Mouse (Mus musculus) heart, embryonic 12.5 days (tissue): Measurements from ENCODE around the gene Slc27a5. TPM values are rescaled to one million over a fixed set of nuclear protein-coding genes. Genes with fewer than 3 reads are reported as not detected.

Source experiments
- ATAC-seq: fragments of 200-750 bp; cut with Nextera tagmentation; 2 replicates; pipeline ENCODE4 v1.8.0; 2017; ENCODE audit warnings: moderate TSS enrichment, moderate library complexity; ENCODE audit not compliant: insufficient number of reproducible peaks, low FRiP score
- H3K27ac ChIP-seq: fragments of 300-500 bp; sonication (generic); 2 replicates; pipeline ENCODE4 v1.5.1; 2016; ENCODE audit warnings: mild to moderate bottlenecking, moderate library complexity; ENCODE audit not compliant: poor library complexity, severe bottlenecking
- H3K27me3 ChIP-seq: fragments of 300-500 bp; sonication (generic); replicated peaks from 2 replicates; pipeline ENCODE4 v1.6.1; 2016; ENCODE audit warnings: mild to moderate bottlenecking, moderate library complexity
- H3K36me3 ChIP-seq: fragments of 300-500 bp; sonication (generic); 2 replicates; pipeline ENCODE4 v1.6.1; 2016; ENCODE audit warnings: mild to moderate bottlenecking, moderate library complexity
- H3K4me1 ChIP-seq: fragments of 300-500 bp; sonication (generic); replicated peaks from 2 replicates; pipeline ENCODE4 v1.6.1; 2016; ENCODE audit warnings: mild to moderate bottlenecking
- H3K4me2 ChIP-seq: fragments of 300-500 bp; sonication (generic); 2 replicates; pipeline ENCODE4 v1.6.1; 2016; ENCODE audit warnings: mild to moderate bottlenecking, moderate library complexity
- H3K4me3 ChIP-seq: fragments of 300-500 bp; sonication (generic); 2 replicates; pipeline ENCODE4 v1.5.1; 2016; ENCODE audit warnings: mild to moderate bottlenecking
- H3K9ac ChIP-seq: fragments of 300-500 bp; sonication (generic); 2 replicates; pipeline ENCODE4 v1.6.1; 2016; ENCODE audit warnings: mild to moderate bottlenecking, moderate library complexity
- H3K9me3 ChIP-seq: fragments of 300-500 bp; sonication (generic); replicated peaks from 2 replicates; pipeline ENCODE4 v1.6.1; 2016; ENCODE audit warnings: mild to moderate bottlenecking, moderate library complexity
- WGBS: fragments of 180-500 bp; shearing (Covaris S2); methylation state at CpG from one replicate; pipeline ENCODE4 v1.1.7; 2016; 5-methylcytosine and 5-hydroxymethylcytosine counted together
- polyA plus RNA-seq: library from polyadenylated mRNA; unstranded; fragments of >200 nt; fragmentation: Nextera tagmentation; extraction: Ambion mirVana; gene quantifications from 2 replicates; pipeline ENCODE4 v1.2.1, GENCODE M21; 2016

The Slc27a5 gene
- 0.22 TPM in 1 of 2 replicates, not detected in the other for polyA plus RNA-seq

DNA sequence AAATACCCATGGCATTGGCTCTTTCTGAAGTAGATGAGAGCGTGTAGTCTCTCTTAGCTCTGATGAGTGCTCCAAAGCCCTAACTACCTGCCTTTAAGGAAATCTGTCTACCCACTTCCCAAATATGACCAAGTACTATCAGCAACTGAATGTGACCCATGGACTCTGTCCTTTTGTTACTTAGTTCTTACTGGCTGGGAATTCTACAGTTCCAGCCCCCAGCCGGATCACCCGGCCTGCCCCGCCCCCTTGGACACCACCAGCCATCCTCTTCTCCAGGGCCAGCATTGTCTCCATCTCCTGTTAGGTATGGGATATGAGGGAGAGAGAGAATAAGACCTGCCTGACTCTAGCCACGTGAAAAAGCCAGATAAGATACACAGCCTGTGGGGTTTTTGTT lies at the start of gene Slc27a5:
Slc27a5 (minus strand) TSS at position 140 of the 400 bp plus-strand sequence.
- H3K36me3 ChIP-seq = no peaks in the 10 kb centered on the region
- H3K27me3 ChIP-seq = no peaks in the 10 kb centered on the region
- H3K4me2 ChIP-seq = no peak within 1 kb of the TSS
- no peak within 1 kb of the TSS for H3K9ac ChIP-seq
- WGBS = 71% methylated on average over 5 of the region's 5 CpGs
- no peaks in the 10 kb centered on the region for H3K4me1 ChIP-seq
- no peak for ATAC-seq
- no peak within 1 kb of the TSS for H3K4me3 ChIP-seq
- H3K27ac ChIP-seq = no peak within 1 kb of the TSS
- H3K9me3 ChIP-seq = no peaks in the 10 kb centered on the region

DNA sequence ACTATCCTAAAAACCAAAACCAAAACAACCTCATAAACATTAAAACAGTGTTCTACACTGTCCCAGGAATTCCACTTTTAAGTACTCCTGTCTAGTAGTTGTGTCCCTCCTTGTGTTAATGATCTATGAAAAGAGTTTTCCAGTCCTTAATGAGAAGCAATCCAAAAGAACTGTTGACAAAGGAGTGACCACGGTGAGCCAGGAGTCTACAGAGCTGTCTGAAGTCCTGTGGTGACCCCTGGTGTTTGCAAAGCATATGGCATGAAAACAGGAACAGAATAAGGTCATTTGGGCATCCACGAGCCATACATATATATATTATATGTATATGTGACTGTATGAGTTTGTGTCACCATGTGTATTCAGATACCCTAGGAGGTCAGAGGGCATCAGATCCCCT lies 48.1 kb upstream of the Slc27a5 start:
- Histone ChIP-seq H3K9ac (no peak overlapping the region), H3K4me2 (no peak overlapping the region), H3K27me3 (peaks cover 45% of the 10 kb centered on the region), H3K4me3 (no peak overlapping the region), H3K27ac (no peak overlapping the region), H3K9me3 (peaks cover 10% of the 10 kb centered on the region), H3K36me3 (no peaks in the 10 kb centered on the region), H3K4me1 (peaks cover 15% of the 10 kb centered on the region)
- 7% methylated on average over 2 of the region's 2 CpGs for WGBS
- ATAC-seq = peak; percentile 70

DNA sequence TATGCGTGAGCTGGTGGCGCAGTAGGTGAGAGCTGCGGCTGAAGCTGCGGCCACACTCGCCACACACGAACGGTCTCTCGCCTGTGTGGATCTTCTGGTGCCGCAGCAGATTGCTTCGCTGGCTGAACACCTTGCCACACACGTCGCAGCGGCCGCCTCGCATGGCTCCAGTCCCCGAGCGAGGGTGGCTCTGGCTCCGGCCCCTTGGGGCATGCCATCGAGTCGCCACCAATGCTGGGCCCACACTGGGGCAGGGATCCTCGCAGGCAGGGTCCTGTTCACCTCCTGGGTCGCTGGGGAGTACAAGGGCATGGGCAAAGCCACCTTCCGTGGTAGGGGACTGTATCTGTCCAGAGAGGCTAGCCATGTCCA lies 46.2 kb upstream of the Slc27a5 start:
- Histone ChIP-seq H3K4me2 (peak overlapping the region; percentile 80), H3K36me3 (no peaks in the 10 kb centered on the region), H3K9ac (peak overlapping the region; percentile 67), H3K27me3 (peaks cover 45% of the 10 kb centered on the region), H3K9me3 (peaks cover 10% of the 10 kb centered on the region), H3K4me1 (peaks cover 17% of the 10 kb centered on the region), H3K4me3 (peak overlapping the region; percentile 49), H3K27ac (no peak overlapping the region)
- 2% methylated on average over 23 of the region's 23 CpGs for WGBS
- ATAC-seq = no peak

DNA sequence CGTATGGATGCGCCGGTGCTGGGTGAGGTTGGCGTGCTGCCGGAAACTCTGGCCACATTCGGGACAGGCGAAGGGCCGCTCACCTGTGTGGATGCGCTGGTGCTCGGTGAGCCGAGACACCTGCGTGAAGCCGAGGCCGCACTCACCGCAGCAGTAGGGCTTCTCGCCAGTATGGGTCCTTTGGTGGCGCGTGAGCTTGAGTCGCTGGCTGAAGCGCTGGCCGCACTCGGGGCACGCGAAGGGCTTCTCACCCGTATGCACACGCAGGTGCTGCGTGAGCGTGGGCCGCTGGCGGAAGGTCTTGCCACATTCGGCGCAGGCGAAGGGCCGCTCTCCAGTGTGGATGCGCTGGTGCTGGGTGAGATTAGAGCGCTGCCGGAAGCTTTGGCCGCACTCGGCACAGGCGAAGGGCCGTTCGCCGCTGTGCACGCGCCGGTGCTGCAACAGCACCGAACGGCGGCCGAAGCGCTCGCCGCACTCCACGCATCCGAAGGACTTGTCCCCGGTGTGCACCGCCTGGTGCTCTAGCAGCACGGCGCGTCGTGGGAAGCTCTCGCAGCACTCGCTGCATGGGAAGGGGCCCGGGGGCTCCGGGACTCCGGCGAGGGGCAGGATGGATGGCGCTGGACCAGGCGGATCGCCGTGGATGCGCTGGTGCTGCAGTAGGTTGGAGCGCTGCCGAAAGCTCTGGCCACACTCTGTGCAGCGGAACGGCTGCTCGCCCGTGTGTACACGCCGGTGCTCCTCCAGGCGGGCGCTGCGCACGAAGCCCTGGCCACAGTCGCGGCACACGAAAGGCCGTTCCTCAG lies 45.7 kb upstream of the Slc27a5 start:
- Histone ChIP-seq H3K9me3 (peaks cover 10% of the 10 kb centered on the region), H3K4me1 (peaks cover 23% of the 10 kb centered on the region), H3K4me3 (peak overlapping the region; percentile 49), H3K27ac (no peak overlapping the region), H3K4me2 (peak overlapping the region; percentile 80), H3K36me3 (no peaks in the 10 kb centered on the region), H3K27me3 (peaks cover 45% of the 10 kb centered on the region), H3K9ac (peak overlapping the region; percentile 67)
- peak; percentile 18; the same call in 1 of the 2 replicates for ATAC-seq
- 4% methylated on average over 88 of the region's 88 CpGs for WGBS

DNA sequence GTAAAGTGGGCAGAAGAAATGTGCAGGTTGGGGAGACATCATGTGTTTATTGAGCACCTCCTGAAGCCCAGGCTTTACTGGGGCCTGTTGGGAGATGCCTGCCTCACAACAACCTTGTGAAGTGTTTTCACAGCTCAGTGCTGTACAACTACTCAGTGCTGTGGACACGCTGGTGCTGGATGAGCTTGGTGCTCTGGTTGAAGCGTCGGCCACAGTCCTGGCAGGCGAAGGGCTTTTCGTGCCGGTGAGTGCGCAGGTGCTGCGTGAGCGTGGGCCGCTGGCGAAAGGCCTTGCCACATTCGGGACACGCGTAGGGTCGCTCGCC lies 45.1 kb upstream of the Slc27a5 start:
- ATAC-seq = no peak
- WGBS = 40% methylated on average over 16 of the region's 16 CpGs
- no peaks in the 10 kb centered on the region for H3K36me3 ChIP-seq
- H3K4me2 ChIP-seq = peak overlapping the region; percentile 80
- H3K9me3 ChIP-seq = peaks cover 10% of the 10 kb centered on the region
- H3K27ac ChIP-seq = no peak overlapping the region
- H3K27me3 ChIP-seq = peaks cover 45% of the 10 kb centered on the region
- peak overlapping the region; percentile 49 for H3K4me3 ChIP-seq
- H3K4me1 ChIP-seq = peaks cover 24% of the 10 kb centered on the region
- H3K9ac ChIP-seq = no peak overlapping the region; the same call in 1 of the 2 replicates

DNA sequence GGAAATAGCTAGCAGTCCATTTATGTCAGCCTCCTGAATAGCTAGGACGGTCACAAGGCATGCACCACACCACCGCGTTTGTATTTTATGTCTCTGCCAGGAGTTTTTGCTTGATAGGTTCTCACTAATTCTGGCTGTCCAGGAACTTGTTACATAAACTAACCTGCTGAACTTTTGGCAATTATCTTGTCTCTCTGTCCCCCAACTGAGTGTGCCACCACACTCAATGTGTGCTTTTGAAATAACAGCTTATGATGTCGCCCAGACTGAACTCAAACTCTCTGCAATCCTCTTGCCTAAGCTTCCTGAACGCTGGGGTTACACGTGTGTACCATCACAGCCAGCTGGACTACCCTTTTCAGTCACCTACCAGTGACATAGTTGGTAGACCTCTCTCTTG lies 44.5 kb upstream of the Slc27a5 start:
- Histone ChIP-seq H3K27me3 (peaks cover 45% of the 10 kb centered on the region), H3K4me3 (no peak overlapping the region), H3K36me3 (no peaks in the 10 kb centered on the region), H3K9me3 (peaks cover 10% of the 10 kb centered on the region), H3K4me2 (no peak overlapping the region), H3K4me1 (peaks cover 24% of the 10 kb centered on the region), H3K9ac (no peak overlapping the region), H3K27ac (no peak overlapping the region)
- ATAC-seq = no peak
- 70% methylated on average over 6 of the region's 6 CpGs for WGBS

DNA sequence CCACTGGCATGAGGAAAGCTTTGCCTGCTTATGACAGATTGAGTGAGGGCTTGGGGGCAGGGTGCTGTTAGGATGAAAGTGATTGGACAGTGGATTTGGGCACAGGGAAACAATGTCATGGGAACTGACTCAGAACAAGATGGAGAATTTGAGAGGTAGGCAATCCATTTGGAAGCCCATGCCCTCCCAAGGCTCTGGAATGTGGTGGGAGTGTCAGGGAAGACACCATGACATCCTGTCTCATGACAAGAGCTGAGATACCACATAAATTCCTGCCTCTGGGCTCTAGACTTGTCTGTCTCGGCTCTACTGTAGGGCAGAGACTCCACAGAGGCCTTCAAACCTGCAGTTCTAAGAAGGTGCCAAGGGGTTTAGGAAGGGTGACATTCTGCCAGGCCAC lies 43.3 kb upstream of the Slc27a5 start:
- ATAC-seq = no peak
- peaks cover 30% of the 10 kb centered on the region for H3K4me1 ChIP-seq
- H3K9ac ChIP-seq = no peak overlapping the region
- H3K4me3 ChIP-seq = no peak overlapping the region
- H3K27ac ChIP-seq = no peak overlapping the region
- H3K9me3 ChIP-seq = peaks cover 10% of the 10 kb centered on the region
- no peak overlapping the region for H3K4me2 ChIP-seq
- H3K27me3 ChIP-seq = peaks cover 45% of the 10 kb centered on the region
- peaks cover 1% of the 10 kb centered on the region for H3K36me3 ChIP-seq
- 44% methylated on average over 1 of the region's 1 CpGs for WGBS

DNA sequence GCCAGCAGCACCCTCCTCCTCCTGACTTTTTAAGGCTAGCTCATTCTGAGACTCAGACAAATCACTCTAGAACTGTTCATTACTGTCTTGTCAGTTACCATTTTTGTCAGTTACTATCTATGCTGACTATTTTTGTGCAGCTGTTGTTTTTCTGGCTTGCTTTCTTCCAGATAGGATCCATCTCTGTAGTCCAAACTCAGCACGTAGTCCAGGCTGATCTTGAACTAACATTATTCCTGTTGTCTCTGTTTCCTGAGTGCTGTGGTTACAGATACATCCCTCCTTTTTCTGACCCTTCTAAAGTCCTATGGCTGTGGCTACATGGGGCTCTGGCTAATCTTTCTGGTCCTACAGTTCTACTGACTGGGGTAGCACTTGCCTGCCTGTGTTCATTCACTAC lies 41.2 kb upstream of the Slc27a5 start:
- Histone ChIP-seq H3K4me3 (peak overlapping the region; percentile 85), H3K9me3 (peaks cover 10% of the 10 kb centered on the region), H3K4me2 (peak overlapping the region; percentile 91), H3K4me1 (peaks cover 39% of the 10 kb centered on the region), H3K36me3 (peaks cover 15% of the 10 kb centered on the region), H3K27me3 (peaks cover 30% of the 10 kb centered on the region), H3K9ac (peak overlapping the region; percentile 97), H3K27ac (peak overlapping the region; percentile 99; the same call in 1 of the 2 replicates)
- no peak for ATAC-seq
- 65% methylated on average over 1 of the region's 1 CpGs for WGBS

DNA sequence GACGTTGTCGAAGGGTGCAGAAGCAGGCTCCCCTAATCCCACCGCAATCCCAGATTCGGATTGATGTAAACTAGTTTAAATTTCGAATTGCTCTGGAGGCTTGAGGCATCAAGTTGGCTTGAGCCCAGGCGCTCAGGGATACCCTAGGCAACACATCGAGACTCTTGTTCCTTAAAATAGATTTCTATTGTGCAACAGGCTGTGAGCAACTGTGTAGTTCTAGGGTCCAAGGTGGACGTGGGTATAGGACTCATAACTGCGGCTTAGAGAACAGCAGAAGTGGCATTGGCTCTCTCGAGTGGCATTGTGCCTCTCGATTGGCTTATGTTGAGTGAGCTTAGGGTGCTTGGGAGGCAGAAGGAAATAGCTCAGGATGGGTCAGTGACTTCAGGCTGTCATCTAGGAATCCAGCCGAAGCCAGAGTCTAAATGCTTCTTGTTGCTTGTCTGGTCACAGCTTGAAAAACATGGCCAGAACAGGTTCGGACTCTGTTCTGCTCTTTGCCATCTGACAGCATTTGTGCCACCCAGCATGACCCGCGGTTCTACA lies 40.7 kb upstream of the Slc27a5 start:
- ATAC-seq = no peak

DNA sequence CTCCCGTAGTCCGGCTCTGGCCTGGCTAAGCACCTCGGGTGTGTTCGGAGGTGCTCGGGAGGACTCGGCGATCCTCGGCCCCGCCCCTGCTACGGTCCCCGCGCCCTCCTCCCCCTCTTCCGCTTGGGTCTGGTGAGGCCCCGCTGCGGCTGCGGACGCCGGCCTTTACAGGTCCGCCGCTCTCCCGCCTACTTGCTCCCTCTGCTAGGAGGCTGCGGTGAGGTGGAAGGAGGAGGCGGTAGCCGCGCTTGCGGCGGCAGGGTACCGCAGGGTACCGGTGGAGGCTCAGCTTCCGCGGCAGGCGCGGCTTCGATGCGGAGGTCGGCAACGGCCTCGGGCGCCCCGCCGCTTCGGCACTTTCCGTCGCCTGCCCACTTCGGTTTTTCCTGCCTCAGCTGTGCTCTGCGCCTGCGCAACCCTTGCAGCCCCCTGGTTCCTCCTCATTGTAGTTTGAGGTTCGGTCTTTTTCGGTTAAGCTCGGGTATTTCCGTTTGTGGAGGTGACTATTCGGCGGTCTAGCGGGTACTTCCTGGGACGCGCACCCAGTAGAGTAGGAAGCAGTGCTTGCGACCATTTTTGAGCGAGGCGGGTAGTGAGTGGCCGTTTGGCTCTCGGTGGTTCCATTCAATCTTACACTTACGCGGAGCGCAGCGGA lies 40.0 kb upstream of the Slc27a5 start, which contains the start of gene Ube2m:
Ube2m (minus strand) TSS at position 375 of the 655 bp plus-strand sequence.
- peak; percentile 94 for ATAC-seq
- H3K27me3 ChIP-seq = peaks cover 19% of the 10 kb centered on the region
- WGBS = under 1% methylated on average over 61 of the region's 65 CpGs
- peak within 1 kb of the TSS; percentile 85 for H3K4me3 ChIP-seq
- peaks cover 38% of the 10 kb centered on the region for H3K4me1 ChIP-seq
- H3K9ac ChIP-seq = peak within 1 kb of the TSS; percentile 97
- H3K36me3 ChIP-seq = peaks cover 21% of the 10 kb centered on the region
- H3K4me2 ChIP-seq = peak within 1 kb of the TSS; percentile 91
- peak within 1 kb of the TSS; percentile 99 for H3K27ac ChIP-seq
- peaks cover 5% of the 10 kb centered on the region; the same call in 1 of the 2 replicates for H3K9me3 ChIP-seq

More for the DNA sequence above, 40.7 kb upstream of the Slc27a5 start:
- H3K27me3 ChIP-seq = peaks cover 25% of the 10 kb centered on the region
- H3K9me3 ChIP-seq = peaks cover 10% of the 10 kb centered on the region
- peak overlapping the region; percentile 91 for H3K4me2 ChIP-seq
- peaks cover 38% of the 10 kb centered on the region for H3K4me1 ChIP-seq
- 16% methylated on average over 15 of the region's 15 CpGs for WGBS
- peaks cover 15% of the 10 kb centered on the region for H3K36me3 ChIP-seq
- peak overlapping the region; percentile 85 for H3K4me3 ChIP-seq
- peak overlapping the region; percentile 97 for H3K9ac ChIP-seq
- peak overlapping the region; percentile 99 for H3K27ac ChIP-seq

DNA sequence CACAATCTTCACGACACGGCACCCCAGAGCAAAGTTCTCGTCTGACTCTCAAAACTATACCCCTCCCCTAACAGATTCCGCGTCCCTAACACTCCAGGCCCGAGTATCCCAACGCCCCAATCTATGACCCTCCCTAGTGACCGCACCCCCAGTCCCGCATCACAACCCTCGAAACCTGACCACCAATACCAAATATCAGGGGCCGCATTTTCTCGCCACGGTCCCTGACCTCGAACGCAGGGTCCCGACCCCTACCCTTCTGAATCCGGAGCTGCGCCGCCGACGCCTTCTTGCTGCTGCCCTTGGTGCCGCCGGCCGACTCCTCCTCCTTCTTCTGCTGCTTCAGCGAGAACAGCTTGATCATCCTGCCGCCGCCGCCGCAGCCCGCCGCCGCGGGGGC lies 39.4 kb upstream of the Slc27a5 start:
- ATAC-seq = peak; percentile 12; the same call in 1 of the 2 replicates
- Histone ChIP-seq H3K27me3 (peaks cover 12% of the 10 kb centered on the region), H3K4me2 (peak overlapping the region; percentile 91), H3K4me1 (peaks cover 42% of the 10 kb centered on the region), H3K27ac (peak overlapping the region; percentile 99), H3K36me3 (peaks cover 28% of the 10 kb centered on the region), H3K4me3 (peak overlapping the region; percentile 85), H3K9me3 (no peaks in the 10 kb centered on the region), H3K9ac (peak overlapping the region; percentile 97)
- WGBS = under 1% methylated on average over 31 of the region's 33 CpGs
